Mouse (Mus musculus) limb, embryonic 15.5 days (tissue): ENCODE data around the gene Lrmda. TPM values are rescaled to one million over a fixed set of nuclear protein-coding genes. Genes with fewer than 3 reads are reported as not detected.

Experiments used
- ATAC-seq: fragments of 200-750 bp; cut with Nextera tagmentation; 2 replicates; pipeline ENCODE4 v1.8.0; 2017; ENCODE audit warnings: low read depth, moderate TSS enrichment; ENCODE audit not compliant: insufficient number of reproducible peaks, low FRiP score, low TSS enrichment
- H3K27ac ChIP-seq: fragments of 300-500 bp; sonication (generic); 2 replicates; pipeline ENCODE4 v1.5.1; 2015; ENCODE audit warnings: moderate library complexity, mild to moderate bottlenecking, inconsistent platforms
- H3K27me3 ChIP-seq: fragments of 300-500 bp; sonication (generic); 2 replicates; pipeline ENCODE4 v1.6.1; 2015; ENCODE audit warnings: inconsistent platforms
- H3K36me3 ChIP-seq: fragments of 300-500 bp; sonication (generic); 2 replicates; pipeline ENCODE4 v1.6.1; 2015; ENCODE audit warnings: inconsistent platforms
- H3K4me1 ChIP-seq: fragments of 300-500 bp; sonication (generic); 2 replicates; pipeline ENCODE4 v1.6.1; 2015; ENCODE audit warnings: inconsistent platforms
- H3K4me2 ChIP-seq: fragments of 300-500 bp; sonication (generic); 2 replicates; pipeline ENCODE4 v1.6.1; 2015; ENCODE audit warnings: mild to moderate bottlenecking, inconsistent platforms
- H3K4me3 ChIP-seq: fragments of 300-500 bp; sonication (generic); 2 replicates; pipeline ENCODE4 v1.5.1; 2015; ENCODE audit warnings: mild to moderate bottlenecking, inconsistent platforms
- H3K9ac ChIP-seq: fragments of 300-500 bp; sonication (generic); 2 replicates; pipeline ENCODE4 v1.6.1; 2015; ENCODE audit warnings: inconsistent platforms
- H3K9me3 ChIP-seq: fragments of 300-500 bp; sonication (generic); 2 replicates; pipeline ENCODE4 v1.6.1; 2016; ENCODE audit warnings: inconsistent platforms
- WGBS: fragments of 180-500 bp; shearing (Covaris S2); methylation state at CpG from one replicate; pipeline ENCODE4 v1.1.7; 2015; 5-methylcytosine and 5-hydroxymethylcytosine counted together
- polyA plus RNA-seq: library from polyadenylated mRNA; unstranded; fragments of >200 nt; fragmentation: Nextera tagmentation; extraction: Ambion mirVana; gene quantifications from 2 replicates; pipeline ENCODE4 v1.2.1, GENCODE M21; 2015

Gene Lrmda
- polyA plus RNA-seq, 1 experiment from 2014 or later: 0.17 TPM

DNA sequence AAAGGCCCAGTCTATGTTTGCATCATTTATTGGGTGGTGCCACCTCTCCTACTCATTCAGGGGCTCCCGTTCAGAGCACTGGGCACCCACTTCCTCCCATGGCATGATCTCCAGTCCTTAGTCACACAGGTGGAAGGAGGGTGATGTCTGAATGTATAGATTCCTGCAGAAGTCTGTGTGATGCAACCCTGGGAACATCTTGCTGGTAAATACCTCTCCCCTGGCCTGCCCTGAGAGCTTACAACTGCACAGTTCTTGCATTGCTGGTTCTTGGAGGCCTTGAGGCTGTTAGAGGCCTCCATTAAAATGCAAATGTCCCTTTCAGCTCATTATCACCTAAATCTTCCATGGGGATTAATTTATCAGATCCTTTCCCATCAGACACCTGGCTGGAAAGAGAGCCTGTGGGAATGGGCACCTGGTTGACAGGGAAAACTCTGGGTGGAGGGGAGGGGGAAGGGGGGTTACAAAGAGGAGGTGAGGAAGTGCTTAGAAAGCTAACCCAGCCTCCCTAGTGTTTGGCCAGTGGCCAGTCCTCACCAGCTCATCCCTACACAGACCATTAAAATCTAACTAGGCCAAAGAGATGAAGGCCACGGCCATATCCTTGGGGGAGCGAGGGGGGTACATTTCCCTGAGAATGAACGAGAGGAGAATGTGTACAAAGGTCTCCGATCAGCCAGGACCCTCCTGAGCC, 659.6 kb downstream of the Lrmda start:
- Histone ChIP-seq H3K4me1 (no peaks in the 10 kb centered on the region), H3K36me3 (no peaks in the 10 kb centered on the region), H3K4me3 (no peak overlapping the region), H3K4me2 (no peak overlapping the region), H3K27ac (no peak overlapping the region), H3K9me3 (no peaks in the 10 kb centered on the region), H3K9ac (no peak overlapping the region), H3K27me3 (no peaks in the 10 kb centered on the region)
- ATAC-seq: no peak
- 64% methylated on average over 5 of the region's 5 CpGs for WGBS

DNA sequence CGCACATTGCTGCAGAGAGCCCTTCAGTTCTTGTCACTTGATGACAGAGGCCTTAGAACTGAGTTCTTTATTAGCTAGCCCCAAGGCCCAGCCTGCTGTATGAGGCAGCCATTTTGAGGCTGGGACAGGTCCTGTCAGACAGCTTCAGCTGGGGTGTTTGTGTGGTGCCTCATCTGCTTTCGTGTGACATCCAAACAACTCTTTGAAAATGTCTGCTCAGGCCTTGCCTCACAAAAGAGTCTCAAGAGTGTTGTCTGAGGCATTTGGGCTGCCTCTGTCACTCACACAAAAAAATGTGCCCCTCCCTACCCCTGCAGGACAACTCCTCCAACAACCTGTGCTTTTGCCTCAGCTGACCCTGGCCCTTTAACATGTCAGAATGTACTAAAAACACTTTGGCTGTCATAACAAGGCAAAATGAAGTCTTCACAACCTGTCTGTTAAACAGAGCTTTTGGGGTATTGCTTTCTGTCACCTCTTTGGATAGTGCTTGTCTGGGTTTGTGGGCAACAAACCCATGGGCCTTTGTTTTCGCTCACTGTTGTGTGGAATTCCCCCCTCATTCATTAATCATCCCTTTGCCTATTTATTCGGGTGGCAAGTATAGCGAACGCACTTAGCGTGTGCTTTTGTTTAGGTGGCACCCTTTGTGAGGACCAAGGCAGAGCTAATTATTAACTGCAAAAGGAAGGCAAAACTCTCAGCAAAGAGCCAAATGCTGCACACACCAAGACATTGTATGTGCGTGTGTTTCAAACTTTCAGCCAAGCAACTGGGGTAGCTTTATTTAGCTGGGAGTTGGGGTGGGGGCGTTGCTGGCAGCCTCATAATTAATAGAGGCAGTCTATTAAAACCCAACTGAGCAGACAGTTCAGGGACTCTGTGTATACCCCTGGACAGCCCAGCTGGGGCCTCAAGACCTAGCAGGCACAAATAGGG, 660.5 kb downstream of the Lrmda start:
- ATAC-seq: no peak
- Histone ChIP-seq H3K27me3 (no peaks in the 10 kb centered on the region), H3K4me1 (no peaks in the 10 kb centered on the region), H3K9me3 (no peaks in the 10 kb centered on the region), H3K36me3 (no peaks in the 10 kb centered on the region), H3K9ac (no peak overlapping the region), H3K4me3 (no peak overlapping the region), H3K4me2 (no peak overlapping the region), H3K27ac (no peak overlapping the region)
- WGBS: 64% methylated on average over 9 of the region's 9 CpGs

DNA sequence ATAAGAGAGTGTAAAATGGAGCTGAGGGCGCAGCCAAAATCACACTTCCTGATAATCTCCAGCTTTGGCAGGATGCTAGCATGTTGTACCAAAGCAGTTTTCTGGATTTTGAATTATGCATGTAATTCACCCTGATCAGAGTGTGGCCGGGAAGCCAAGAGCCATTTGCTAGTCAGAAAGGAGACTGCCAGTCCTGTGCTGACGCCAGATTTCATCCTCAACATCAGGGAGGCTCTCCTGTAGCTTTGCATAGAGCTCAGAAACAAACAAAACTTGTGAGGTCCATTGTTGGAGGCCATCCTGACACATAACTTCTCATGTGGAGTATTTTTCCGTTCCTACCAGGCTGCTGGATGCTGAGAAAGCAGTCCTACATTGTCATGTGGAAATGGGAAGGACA, 667.4 kb downstream of the Lrmda start:
- ATAC-seq: no peak
- whole genome bisulfite sequencing: 60% methylated on average over 4 of the region's 4 CpGs
- no peak overlapping the region for H3K4me2 ChIP-seq
- no peaks in the 10 kb centered on the region for H3K36me3 ChIP-seq
- H3K27ac ChIP-seq: no peak overlapping the region
- H3K9ac ChIP-seq: no peak overlapping the region
- H3K4me3 ChIP-seq: no peak overlapping the region
- H3K27me3 ChIP-seq: no peaks in the 10 kb centered on the region
- H3K4me1 ChIP-seq: no peaks in the 10 kb centered on the region
- H3K9me3 ChIP-seq: no peaks in the 10 kb centered on the region

DNA sequence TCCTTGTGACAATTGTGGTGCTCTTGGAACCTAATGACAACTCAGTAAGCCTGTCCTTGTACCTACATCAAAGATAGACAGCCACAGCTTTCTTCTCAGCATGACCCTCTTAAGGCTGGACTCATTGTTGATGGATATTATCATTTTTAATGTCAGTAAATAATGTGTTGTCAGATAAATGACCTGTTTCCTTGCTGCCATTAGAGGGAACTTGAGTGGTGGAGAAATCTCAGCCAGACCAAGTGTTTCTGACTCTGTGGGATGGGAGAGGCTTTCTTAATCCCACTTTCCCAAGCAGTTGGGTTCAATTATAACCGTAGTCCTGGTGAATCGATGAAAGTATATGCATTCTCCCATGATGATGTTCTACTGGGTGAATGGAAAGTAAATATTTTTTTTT, 668.9 kb downstream of the Lrmda start:
- H3K27ac ChIP-seq: no peak overlapping the region
- H3K9me3 ChIP-seq: no peaks in the 10 kb centered on the region
- H3K4me2 ChIP-seq: no peak overlapping the region
- H3K4me1 ChIP-seq: no peaks in the 10 kb centered on the region
- no peaks in the 10 kb centered on the region for H3K36me3 ChIP-seq
- no peaks in the 10 kb centered on the region for H3K27me3 ChIP-seq
- H3K4me3 ChIP-seq: no peak overlapping the region
- 38% methylated on average over 2 of the region's 2 CpGs for WGBS
- no peak overlapping the region for H3K9ac ChIP-seq
- no peak for ATAC-seq

DNA sequence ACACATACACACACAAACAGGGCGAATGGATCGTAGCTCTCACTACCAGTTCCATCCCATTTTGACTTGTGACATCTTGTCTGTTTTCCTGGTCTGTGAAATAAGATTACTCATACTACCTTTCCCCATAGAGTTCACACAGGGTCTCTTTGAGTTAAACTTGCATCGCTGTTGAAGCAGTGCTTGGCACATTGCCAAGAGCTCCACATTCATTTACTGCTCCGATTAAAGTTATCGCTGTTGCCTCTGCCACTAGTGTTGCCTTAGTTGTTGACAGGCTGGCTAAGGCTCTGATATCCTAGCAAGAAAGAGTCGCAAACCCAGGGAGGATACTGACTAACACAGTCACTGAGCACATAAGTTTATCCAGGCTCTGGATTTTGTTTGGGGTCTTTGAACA, 675.9 kb downstream of the Lrmda start:
- Histone ChIP-seq H3K9me3 (no peaks in the 10 kb centered on the region), H3K9ac (no peak overlapping the region), H3K4me1 (no peaks in the 10 kb centered on the region), H3K36me3 (no peaks in the 10 kb centered on the region), H3K27me3 (no peaks in the 10 kb centered on the region), H3K27ac (no peak overlapping the region), H3K4me2 (no peak overlapping the region), H3K4me3 (no peak overlapping the region)
- no peak for ATAC-seq
- WGBS: 32% methylated on average over 6 of the region's 6 CpGs

DNA sequence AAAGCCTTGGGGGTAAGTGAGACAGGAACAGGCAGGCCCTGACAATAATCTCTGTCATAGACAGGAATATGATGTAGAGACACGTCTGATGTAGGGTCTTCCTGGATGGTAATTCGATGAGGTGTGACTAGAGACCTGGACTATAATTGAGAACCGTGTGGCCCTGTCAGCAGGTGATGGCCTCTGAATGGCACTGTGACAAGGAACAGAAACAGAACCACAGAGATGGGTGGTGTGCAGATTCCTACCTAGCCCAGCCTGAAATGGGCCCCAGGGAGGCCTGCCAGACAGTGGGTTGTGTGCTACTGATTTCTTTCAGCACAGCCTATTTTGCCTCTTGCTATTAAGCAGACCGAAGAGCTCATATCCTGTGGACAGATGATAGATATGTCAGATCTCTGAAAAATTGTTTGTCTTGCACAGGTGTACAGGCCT, 676.4 kb downstream of the Lrmda start:
- Histone ChIP-seq H3K9ac (no peak overlapping the region), H3K27ac (no peak overlapping the region), H3K4me3 (no peak overlapping the region), H3K4me2 (no peak overlapping the region), H3K9me3 (no peaks in the 10 kb centered on the region), H3K27me3 (no peaks in the 10 kb centered on the region), H3K4me1 (no peaks in the 10 kb centered on the region), H3K36me3 (no peaks in the 10 kb centered on the region)
- no peak for ATAC-seq
- 37% methylated on average over 4 of the region's 4 CpGs for WGBS

DNA sequence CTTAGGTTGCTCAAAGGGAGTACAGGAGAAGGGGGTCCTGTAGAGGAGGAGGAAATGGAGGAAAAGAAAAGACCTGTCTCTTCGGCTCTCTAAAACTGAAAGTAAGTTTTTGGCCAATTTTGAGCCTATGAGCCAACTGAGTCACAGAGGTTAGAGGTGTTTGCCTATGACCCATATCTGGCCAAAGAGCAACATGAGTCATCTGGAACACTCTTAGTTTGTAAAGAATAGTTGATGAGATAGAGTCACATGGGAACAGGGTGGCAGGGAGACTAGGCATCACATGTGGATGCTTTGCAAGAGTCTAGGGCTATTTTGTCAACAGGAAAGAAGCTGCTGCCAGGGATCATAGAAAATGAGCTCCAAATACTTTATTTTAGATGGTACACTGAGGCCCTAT, 680.7 kb downstream of the Lrmda start:
- no peak for ATAC-seq
- Histone ChIP-seq H3K27me3 (no peaks in the 10 kb centered on the region), H3K27ac (no peak overlapping the region), H3K4me1 (no peaks in the 10 kb centered on the region), H3K36me3 (no peaks in the 10 kb centered on the region), H3K9ac (no peak overlapping the region), H3K4me2 (no peak overlapping the region), H3K4me3 (no peak overlapping the region), H3K9me3 (no peaks in the 10 kb centered on the region)
- 95% methylated on average over 1 of the region's 1 CpGs for WGBS

DNA sequence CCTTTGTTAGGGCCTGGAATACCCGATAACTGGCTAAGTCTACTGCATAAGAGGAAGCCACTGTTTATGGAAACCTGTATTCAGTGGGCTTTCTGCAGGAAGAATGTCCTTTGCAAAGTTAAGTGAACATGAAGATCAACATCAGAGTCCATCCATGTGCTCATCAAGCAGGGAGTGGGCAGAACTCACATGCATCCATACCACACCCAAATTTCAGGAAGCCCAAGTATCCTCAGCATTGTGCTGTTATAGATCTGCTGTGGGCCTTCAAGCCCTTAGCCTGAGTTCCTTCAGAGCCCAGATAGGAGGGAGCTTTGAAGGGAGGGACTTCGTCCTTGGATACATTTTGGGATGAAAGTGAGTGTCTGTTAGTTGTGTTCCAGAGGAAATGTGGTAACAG, 681.2 kb downstream of the Lrmda start:
- Histone ChIP-seq H3K9me3 (no peaks in the 10 kb centered on the region), H3K27me3 (no peaks in the 10 kb centered on the region), H3K27ac (no peak overlapping the region), H3K4me2 (no peak overlapping the region), H3K4me3 (no peak overlapping the region), H3K36me3 (no peaks in the 10 kb centered on the region), H3K4me1 (no peaks in the 10 kb centered on the region), H3K9ac (no peak overlapping the region)
- ATAC-seq: no peak
- WGBS: 93% methylated on average over 2 of the region's 2 CpGs

DNA sequence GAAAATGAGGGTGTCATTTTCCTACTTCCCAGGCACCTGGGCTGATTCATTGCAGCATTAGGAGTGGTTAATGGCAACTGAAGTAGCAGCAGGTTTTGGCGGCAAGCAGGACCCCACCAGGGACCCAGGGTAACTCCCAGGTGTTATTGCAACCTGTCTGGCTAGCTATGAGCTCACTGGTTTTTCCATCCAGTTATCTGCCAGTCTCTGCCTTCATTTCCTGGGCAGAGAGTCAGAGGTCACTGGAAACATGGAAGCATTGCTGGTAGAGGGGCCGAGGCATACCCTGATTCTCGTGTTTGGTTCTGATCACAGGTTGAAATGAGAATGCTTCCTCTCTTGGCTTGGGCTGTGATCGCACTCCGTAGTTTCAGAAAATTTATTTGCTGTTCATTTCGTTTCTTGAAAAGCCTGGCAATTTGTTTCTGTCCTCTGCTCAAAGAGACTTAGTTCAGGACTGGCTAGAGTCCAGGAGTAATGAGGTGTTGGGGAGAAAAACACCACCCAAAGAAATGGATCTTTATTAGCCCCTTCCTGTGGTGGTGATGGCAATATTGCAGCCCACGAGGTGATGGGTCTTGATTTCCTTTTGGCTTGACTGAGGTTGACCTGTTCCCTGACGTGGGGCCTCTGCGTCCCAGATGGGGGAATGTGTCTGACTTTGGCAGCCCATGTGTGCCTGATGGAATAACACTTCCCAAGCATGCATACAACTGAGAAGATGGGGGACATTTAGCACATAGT, 688.6 kb downstream of the Lrmda start:
- Histone ChIP-seq H3K4me3 (no peak overlapping the region), H3K9me3 (no peaks in the 10 kb centered on the region), H3K4me1 (peaks cover 23% of the 10 kb centered on the region), H3K27ac (peak overlapping the region; percentile 34), H3K4me2 (no peak overlapping the region), H3K27me3 (peaks cover 3% of the 10 kb centered on the region; the same call in 1 of the 2 replicates), H3K9ac (no peak overlapping the region), H3K36me3 (no peaks in the 10 kb centered on the region)
- 0 out of 2 replicates have a peak, but pooled peaks have one; percentile 55 for ATAC-seq
- 30% methylated on average over 9 of the region's 9 CpGs for WGBS

DNA sequence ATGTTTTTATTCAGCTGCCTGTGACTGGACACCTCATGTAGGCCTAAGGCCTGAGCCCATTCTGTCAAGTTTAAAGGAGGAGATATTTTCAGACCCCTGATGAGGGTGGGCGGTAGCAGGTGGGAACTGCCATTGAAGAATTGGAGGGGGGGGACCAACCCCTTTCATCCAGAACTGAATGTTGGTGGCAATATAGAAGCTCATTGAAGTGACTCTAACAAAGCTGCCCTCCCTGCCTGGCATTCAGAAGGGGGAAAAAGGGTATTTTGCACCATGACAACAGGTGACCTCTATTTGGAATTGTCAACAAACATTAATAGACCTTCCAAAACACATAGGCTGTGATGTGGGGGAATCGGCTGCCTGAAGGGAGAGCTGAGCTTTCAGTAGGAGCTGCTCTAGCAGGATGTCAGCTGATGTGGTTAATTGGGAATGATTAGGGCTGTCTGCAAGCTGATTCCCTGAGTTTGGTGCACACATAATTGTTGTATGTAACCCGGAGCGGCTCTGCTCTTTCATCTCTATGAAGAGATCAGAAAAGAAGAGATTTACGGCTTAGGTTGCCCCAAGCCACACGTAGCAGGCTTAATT, 690.7 kb downstream of the Lrmda start:
- 43% methylated on average over 6 of the region's 6 CpGs for WGBS
- no peak overlapping the region for H3K27ac ChIP-seq
- no peak overlapping the region for H3K4me3 ChIP-seq
- no peak overlapping the region for H3K9ac ChIP-seq
- peaks cover 23% of the 10 kb centered on the region for H3K4me1 ChIP-seq
- peaks cover 4% of the 10 kb centered on the region; the same call in 1 of the 2 replicates for H3K27me3 ChIP-seq
- H3K36me3 ChIP-seq: no peaks in the 10 kb centered on the region
- no peak for ATAC-seq
- no peaks in the 10 kb centered on the region for H3K9me3 ChIP-seq
- H3K4me2 ChIP-seq: no peak overlapping the region

DNA sequence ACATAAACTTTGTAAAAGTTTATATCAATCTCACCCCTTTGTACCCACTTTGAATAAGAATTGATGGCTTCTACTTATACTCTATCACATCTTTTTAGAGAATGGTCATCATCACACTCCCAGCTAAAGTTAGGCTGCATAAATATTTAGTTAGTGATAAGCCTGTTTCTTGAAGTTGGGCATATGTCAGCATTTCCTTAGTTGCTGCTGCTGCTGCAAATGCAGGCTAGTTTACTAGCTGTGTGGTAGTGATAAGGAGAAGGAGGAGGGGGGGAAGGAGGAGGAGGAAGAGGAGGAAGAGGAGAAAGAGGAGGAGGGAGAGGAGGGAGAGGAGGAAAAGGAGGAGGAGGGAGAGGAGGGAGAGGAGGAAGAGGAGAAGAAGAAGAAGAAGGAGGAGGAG, 692.9 kb downstream of the Lrmda start:
- H3K9me3 ChIP-seq: no peaks in the 10 kb centered on the region
- no peak overlapping the region for H3K4me3 ChIP-seq
- peaks cover 21% of the 10 kb centered on the region for H3K4me1 ChIP-seq
- H3K27ac ChIP-seq: no peak overlapping the region
- no peak overlapping the region for H3K9ac ChIP-seq
- no peak for ATAC-seq
- H3K36me3 ChIP-seq: no peaks in the 10 kb centered on the region
- H3K4me2 ChIP-seq: no peak overlapping the region
- peaks cover 4% of the 10 kb centered on the region; the same call in 1 of the 2 replicates for H3K27me3 ChIP-seq
